Mouse (Mus musculus) kidney, adult 11 months (tissue): ENCODE data around the gene Tbxa2r.

Source experiments
- DNase-seq: peaks from one replicate; pipeline ENCODE4 v3.0.0; 2022

Gene Tbxa2r

DNA sequence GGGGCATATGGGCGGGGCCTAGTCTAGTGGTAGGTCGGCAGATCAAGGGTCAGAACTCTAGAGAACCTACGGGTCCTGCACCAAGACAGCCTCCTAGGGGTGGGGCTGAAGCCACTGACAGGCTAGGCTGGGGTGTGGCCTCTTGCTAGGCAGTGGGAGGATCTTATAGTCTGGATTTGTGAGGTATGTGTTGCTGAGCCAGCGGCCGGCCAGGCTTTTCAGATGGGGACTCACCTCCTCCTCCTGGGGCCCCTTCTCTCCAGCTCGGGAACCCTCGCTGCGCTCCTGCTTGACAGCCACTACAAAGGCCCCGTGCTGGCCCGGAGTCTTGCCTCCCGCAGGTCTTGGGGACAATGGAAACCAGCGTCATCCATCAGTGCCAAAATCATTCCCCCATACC is 20.6 kb downstream of the Tbxa2r start:
- DNase-seq: peak; percentile 83

DNA sequence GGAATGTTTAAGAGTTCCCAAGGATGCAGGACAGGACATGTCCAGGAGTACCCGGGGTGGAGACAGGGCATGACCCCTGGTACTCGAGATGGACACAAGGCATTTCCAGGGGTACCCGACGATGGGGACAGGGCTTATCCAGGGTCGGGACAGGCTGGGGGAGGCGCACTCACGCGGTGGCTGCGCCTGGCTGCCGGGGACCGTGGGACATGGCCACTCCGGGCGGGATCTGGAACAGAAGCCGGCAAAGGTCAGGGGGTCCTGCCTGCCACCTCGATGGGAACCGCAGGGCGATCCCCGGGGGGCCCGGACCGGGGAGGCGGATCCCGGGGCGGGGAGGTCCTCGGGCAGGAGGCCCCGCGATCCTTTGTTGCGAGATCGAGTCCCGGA is 21.4 kb downstream of the Tbxa2r start:
- DNase-seq: no peak

GRCm38 (mm10) chr10:81350351-81351063 is 22.0 kb downstream of the Tbxa2r start, which contains the start of gene Hmg20b:
TSS of gene Hmg20b (minus strand) at chr10:81350480.
- DNase-seq: peak; percentile 99

DNA sequence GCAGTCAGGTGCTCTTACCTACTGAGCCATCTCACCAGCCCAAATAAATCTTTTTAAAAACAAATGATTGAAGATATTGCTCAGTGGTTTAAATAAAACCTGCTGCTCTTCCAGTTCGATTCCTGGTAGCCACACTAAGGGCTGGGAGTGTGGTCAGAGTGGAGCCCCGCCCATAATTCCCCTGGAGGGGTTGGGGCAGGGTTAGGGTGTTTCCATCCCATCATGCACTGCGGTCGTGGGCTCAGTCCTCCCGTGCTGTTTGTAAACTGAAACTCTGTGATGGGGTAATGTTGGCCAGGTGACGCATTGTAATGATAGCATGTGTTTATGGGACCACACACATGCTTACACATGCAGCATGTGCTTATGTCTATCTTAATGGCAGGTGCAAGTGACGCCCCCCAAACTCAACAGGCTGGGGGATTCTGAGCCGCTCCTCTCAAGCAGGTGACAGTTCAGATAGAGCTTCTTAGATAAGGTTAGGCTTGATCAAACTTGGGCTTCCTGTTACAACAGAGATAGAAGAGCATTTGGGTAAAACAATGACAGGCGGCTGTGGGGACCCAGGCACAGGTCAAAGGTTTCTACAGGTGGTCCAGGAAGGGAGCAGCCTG is 23.3 kb downstream of the Tbxa2r start:
- no peak for DNase-seq

- no peak for DNase-seq
Observed at GRCm38 (mm10) chr10:81354738-81355477, 26.4 kb downstream of the Tbxa2r start.

- no peak for DNase-seq
Observed at GRCm38 (mm10) chr10:81355533-81355932, 27.0 kb downstream of the Tbxa2r start.

- DNase-seq: peak; percentile 64
Observed at GRCm38 (mm10) chr10:81356352-81356990, 27.9 kb downstream of the Tbxa2r start.

DNA sequence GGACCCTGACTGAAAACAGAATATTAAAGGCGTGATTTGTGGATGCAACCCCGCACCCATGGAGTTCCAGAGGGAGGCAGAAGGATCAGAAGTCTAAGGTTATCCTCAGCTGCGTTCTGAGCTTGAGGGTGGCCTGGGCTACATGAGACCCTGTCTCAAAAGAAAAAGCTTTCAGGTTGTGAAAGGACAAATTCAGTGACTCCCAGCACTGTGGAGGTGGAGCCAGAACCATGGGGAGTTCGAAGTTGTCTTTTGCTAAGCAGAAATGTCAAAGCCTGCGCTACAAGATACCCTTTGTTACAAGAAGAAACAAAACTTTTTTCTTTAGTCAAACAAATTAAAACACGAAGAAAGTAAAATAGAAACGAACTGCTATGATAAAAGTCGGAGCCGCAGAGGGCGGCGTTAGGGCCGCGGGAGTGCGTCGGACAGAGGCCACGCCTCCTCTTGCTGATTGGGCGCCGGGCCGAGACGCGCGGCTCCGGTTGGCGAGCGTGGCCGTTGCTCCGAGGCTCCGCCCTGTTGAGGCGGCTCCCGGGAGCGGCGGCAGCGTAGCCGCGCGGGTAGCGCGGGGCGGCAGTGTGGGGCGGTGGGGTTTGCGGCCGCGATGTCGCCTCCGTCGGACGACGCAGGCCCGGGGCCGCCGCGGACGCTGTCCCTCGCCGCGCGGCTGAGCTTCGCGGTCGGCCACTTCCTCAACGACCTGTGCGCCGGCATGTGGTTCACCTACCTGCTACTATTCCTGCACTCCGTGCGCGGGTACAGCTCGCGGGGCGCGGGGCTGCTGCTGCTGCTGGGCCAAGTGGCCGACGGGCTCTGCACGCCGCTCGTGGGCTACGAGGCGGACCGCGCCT is 28.7 kb downstream of the Tbxa2r start, which contains the start of gene Mfsd12:
Gene Mfsd12 (plus strand): TSS at position 501 of the 854 bp plus-strand sequence.
- peak; percentile 85 for DNase-seq

GRCm38 (mm10) chr10:81358209-81358608 is 29.7 kb downstream of the Tbxa2r start:
- DNase-seq: no peak

GRCm38 (mm10) chr10:81358841-81359240 is 30.3 kb downstream of the Tbxa2r start:
- peak; percentile 67 for DNase-seq

GRCm38 (mm10) chr10:81360721-81361120 is 32.2 kb downstream of the Tbxa2r start:
- no peak for DNase-seq

- DNase-seq: no peak
Observed at GRCm38 (mm10) chr10:81362336-81362949, 33.9 kb downstream of the Tbxa2r start.

DNA sequence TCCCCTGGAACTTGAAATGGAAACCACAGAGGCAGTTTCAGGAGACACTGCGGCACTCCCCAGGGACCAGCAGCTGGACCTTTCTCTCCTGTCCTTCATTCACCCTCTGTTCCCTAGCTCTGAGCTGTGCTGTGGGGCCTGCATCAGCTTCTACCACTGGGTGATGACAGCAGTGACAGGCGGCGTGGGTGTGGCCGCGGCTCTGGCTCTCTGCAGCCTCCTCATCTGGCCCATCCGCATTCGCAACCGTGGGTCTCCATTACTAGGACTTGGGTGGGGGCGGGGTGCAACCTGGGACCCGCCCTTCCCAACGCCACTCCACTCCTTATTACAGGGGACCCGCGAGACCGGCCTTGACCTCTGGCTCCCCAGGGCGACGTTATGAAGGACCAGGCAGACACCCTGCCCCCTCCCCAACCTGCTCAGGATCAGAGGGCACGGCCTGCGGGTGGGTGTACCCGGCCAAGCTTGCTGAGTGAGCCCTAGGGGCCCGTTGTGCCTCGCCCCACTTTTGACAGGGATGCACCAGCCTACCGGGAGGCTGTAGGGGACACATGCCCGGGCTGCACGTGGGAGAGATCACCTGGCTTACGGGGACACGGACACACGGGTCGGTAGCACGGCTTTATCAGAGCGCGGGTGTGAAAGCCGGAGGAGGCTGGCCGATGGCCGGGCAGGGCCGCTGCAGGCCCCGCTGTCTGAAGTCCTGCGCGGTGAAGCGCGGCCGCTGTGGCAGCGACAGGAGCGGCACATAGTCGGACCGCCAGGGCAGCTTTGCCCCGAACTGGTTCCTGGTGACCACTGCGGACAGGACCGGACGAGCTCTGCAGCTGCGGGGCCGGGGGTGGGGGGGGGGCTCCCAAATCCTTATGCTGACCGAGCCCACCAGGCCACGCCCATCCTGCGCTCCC is 35.2 kb downstream of the Tbxa2r start:
- no peak for DNase-seq

GRCm38 (mm10) chr10:81364666-81365065 is 36.1 kb downstream of the Tbxa2r start:
- DNase-seq: no peak

DNA sequence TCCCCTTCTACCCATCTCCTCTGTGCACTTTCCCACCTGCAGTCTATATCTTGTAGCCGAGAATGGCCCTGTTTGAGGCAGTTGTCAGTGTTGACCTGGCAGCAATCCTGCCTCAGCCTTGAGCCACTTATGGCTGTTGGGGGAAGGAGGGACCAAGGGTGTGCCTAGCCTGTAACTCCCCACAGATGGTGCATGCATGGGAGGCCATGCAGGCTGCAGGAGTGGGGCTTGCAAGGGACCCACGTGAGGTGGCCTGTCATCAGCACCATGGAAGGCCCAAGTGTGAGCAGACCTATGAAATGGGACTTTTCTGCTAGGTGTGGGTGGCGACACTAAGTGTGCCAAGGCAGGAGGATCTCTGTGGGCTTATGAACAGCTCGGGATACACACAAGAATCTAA is 36.5 kb downstream of the Tbxa2r start:
- no peak for DNase-seq

DNA sequence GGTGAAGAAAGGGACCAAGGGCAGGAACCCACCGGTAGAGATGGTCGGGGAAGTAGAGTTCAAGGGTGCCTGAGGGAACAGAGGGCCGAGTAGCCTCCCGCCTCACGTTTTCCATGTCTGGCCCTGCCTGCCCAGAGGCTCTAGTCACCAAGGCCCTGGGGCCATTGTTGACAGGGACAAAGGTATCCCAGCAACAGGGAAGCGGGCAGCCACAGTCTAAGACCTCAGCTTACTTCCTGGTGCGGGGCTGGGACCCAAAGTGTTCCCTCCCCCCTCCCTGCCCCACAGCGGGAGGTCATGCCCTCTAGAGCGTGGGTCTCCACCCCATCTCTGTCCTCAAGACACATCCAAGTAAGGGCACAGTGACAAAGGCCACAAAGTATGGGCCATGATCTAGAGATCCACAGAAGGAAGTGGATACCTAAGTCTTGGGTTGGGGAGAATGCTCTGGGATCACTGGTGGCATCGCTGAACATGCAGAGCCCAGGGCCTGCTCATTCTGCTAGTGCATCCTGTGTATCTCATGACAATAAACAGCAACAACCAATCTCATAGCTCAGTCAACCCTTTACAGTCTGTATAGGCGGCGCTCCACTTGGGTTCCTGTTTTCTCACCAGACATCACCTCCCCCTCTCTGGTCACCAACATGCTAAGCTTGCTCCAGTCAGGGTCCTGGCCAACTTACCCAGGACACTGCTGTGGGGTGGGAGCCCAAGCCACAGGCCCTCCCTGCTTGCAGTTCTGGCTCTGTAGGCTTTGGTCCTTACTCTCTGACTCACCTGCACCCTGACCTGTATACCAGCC is 37.3 kb downstream of the Tbxa2r start, which contains the start of gene 4930404N11Rik:
Gene 4930404N11Rik (minus strand): TSS at position 145 of the 805 bp plus-strand sequence.
- DNase-seq: no peak

- no peak for DNase-seq
Observed at GRCm38 (mm10) chr10:81366477-81367206, 38.1 kb downstream of the Tbxa2r start.

GRCm38 (mm10) chr10:81367207-81367495 is 38.6 kb downstream of the Tbxa2r start:
- no peak for DNase-seq

DNA sequence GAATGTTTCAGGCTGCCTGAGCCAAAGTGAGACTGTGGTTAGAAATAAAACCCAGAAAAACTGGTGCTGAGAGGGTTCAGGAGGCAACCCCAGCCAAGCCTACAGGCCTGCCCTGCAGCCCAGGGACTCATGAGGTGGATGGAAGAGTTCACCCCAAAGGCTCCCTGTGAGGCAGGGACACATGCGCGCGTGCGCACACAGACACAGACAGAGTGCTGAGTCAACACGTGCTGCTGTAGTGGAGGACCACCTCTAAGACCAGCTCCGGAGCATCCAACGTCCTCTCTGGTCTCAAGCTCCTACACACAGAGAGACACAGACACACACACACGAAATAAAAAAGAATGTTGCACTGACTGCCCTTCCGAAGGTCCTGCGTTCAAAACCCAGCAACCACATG is 46.8 kb downstream of the Tbxa2r start:
- DNase-seq: no peak
